Mouse (Mus musculus) splenic B cell, adult 2 months (primary cell): ENCODE measurements at regions not wholly inside any gene's neighbourhood (a gene's known extent, or its start where the extent isn't known, plus 50 kb on each side); places are given as distances from the start of the nearest gene placed in this dataset.

Experiments
- DNase-seq: peaks from one replicate; pipeline ENCODE4 v3.0.0-alpha.2; 2011; ENCODE audit warnings: low read depth, low spot score
- H3K27me3 ChIP-seq: 2 replicates; pipeline ENCODE4 v1.6.1; 2012; ENCODE audit warnings: mild to moderate bottlenecking, low read length, moderate library complexity, mixed read lengths; ENCODE audit not compliant: control insufficient read depth, poor library complexity, insufficient read depth, severe bottlenecking
- H3K36me3 ChIP-seq: 2 replicates; pipeline ENCODE4 v1.6.1; 2012; ENCODE audit warnings: mild to moderate bottlenecking, low read length, moderate library complexity, mixed read lengths; ENCODE audit not compliant: control insufficient read depth, poor library complexity, insufficient read depth, severe bottlenecking

- Histone ChIP-seq H3K36me3 (no peaks in the 10 kb centered on the region), H3K27me3 (no peaks in the 10 kb centered on the region)
- DNase-seq, result no peak
Measured at GRCm38 (mm10) chr2:128508244-128508605, 82.8 kb upstream of the Spdye4c start.

- H3K36me3 ChIP-seq, result no peaks in the 10 kb centered on the region
- no peaks in the 10 kb centered on the region for H3K27me3 ChIP-seq
- DNase-seq, result no peak
Measured at GRCm38 (mm10) chr2:128511291-128511690, 79.7 kb upstream of the Spdye4c start.

GRCm38 (mm10) chr2:128512852-128513251 lies 78.2 kb upstream of the Spdye4c start:
- Histone ChIP-seq H3K27me3 (no peaks in the 10 kb centered on the region), H3K36me3 (no peaks in the 10 kb centered on the region)
- DNase-seq, result no peak

GRCm38 (mm10) chr2:128514463-128515290 lies 76.3 kb upstream of the Spdye4c start:
- no peaks in the 10 kb centered on the region for H3K27me3 ChIP-seq
- no peaks in the 10 kb centered on the region for H3K36me3 ChIP-seq
- no peak for DNase-seq

- DNase-seq, result no peak
- H3K36me3 ChIP-seq, result no peaks in the 10 kb centered on the region
- H3K27me3 ChIP-seq, result no peaks in the 10 kb centered on the region
Measured at GRCm38 (mm10) chr2:128515701-128516100, 75.3 kb upstream of the Spdye4c start.

- no peaks in the 10 kb centered on the region for H3K36me3 ChIP-seq
- no peaks in the 10 kb centered on the region for H3K27me3 ChIP-seq
- no peak for DNase-seq
Measured at GRCm38 (mm10) chr2:128516694-128517093, 74.3 kb upstream of the Spdye4c start.

GRCm38 (mm10) chr2:128518142-128518541 lies 72.9 kb upstream of the Spdye4c start:
- DNase-seq, result no peak
- Histone ChIP-seq H3K36me3 (no peaks in the 10 kb centered on the region), H3K27me3 (no peaks in the 10 kb centered on the region)

- no peak for DNase-seq
- Histone ChIP-seq H3K36me3 (no peaks in the 10 kb centered on the region), H3K27me3 (no peaks in the 10 kb centered on the region)
Measured at GRCm38 (mm10) chr2:128521701-128522443, 69.1 kb upstream of the Spdye4c start.

- DNase-seq, result no peak
- no peaks in the 10 kb centered on the region for H3K27me3 ChIP-seq
Measured at GRCm38 (mm10) chr2:128523425-128524108, 67.4 kb upstream of the Spdye4c start.

GRCm38 (mm10) chr2:128526100-128526499 lies 64.9 kb upstream of the Spdye4c start:
- no peak for DNase-seq
- Histone ChIP-seq H3K36me3 (no peaks in the 10 kb centered on the region), H3K27me3 (no peaks in the 10 kb centered on the region)

More at GRCm38 (mm10) chr2:128523425-128524108, 67.4 kb upstream of the Spdye4c start:
- H3K36me3 ChIP-seq, result no peaks in the 10 kb centered on the region

- Histone ChIP-seq H3K36me3 (no peaks in the 10 kb centered on the region), H3K27me3 (no peaks in the 10 kb centered on the region)
- DNase-seq, result no peak
Measured at GRCm38 (mm10) chr2:128526883-128527344, 64.1 kb upstream of the Spdye4c start.

GRCm38 (mm10) chr2:128536294-128536693 lies 54.7 kb upstream of the Spdye4c start:
- no peak for DNase-seq
- Histone ChIP-seq H3K27me3 (no peaks in the 10 kb centered on the region), H3K36me3 (no peaks in the 10 kb centered on the region)

- no peak for DNase-seq
- H3K36me3 ChIP-seq, result no peaks in the 10 kb centered on the region
- H3K27me3 ChIP-seq, result no peaks in the 10 kb centered on the region
Measured at GRCm38 (mm10) chr2:128537425-128537824, 53.6 kb upstream of the Spdye4c start.

GRCm38 (mm10) chr2:128538736-128539135 lies 52.3 kb upstream of the Spdye4c start:
- H3K27me3 ChIP-seq, result no peaks in the 10 kb centered on the region
- DNase-seq, result no peak
- no peaks in the 10 kb centered on the region for H3K36me3 ChIP-seq
